Mouse (Mus musculus) erythroblast, embryonic 14.5 days (primary cell): ENCODE measurements around the gene Cckar. TPM values are rescaled to one million over a fixed set of nuclear protein-coding genes. Genes with fewer than 3 reads are reported as not detected.

Experiments used
- H3K27me3 ChIP-seq: 2 replicates; pipeline ENCODE4 v1.6.1; 2012; ENCODE audit warnings: inconsistent platforms; ENCODE audit not compliant: control insufficient read depth
- H3K36me3 ChIP-seq: 2 replicates; pipeline ENCODE4 v1.6.1; 2012; ENCODE audit warnings: mild to moderate bottlenecking, inconsistent platforms; ENCODE audit not compliant: control insufficient read depth
- H3K4me1 ChIP-seq: 2 replicates; pipeline ENCODE4 v1.6.1; 2012; ENCODE audit warnings: inconsistent platforms; ENCODE audit not compliant: control insufficient read depth
- H3K4me3 ChIP-seq: replicated peaks from 2 replicates; pipeline ENCODE3; 2012; ENCODE audit warnings: moderate library complexity, mild to moderate bottlenecking, inconsistent platforms
- H3K9me3 ChIP-seq: 2 replicates; pipeline ENCODE4 v1.6.1; 2012; ENCODE audit warnings: low read length, inconsistent platforms, mixed read lengths; ENCODE audit not compliant: control insufficient read depth
- GATA1 ChIP-seq: IDR thresholded peaks from 2 replicates; pipeline ENCODE4 v1.6.1; 2012; ENCODE audit warnings: low read length, inconsistent platforms, mixed read lengths
- TAL1 ChIP-seq: IDR thresholded peaks from 3 replicates; pipeline ENCODE4 v1.6.1; 2012; ENCODE audit warnings: low read length, inconsistent platforms, mixed read lengths
- polyA plus RNA-seq: library from polyadenylated mRNA; stranded (reverse); fragments of >175 nt; gene quantifications from 2 replicates; pipeline ENCODE4 v1.2.3, GENCODE M21; 2012

Cckar gene
- not detected in 2 replicates for polyA plus RNA-seq

GRCm38 (mm10) chr5:53707235-53708177, at the start of gene Cckar:
TSS of gene Cckar (minus strand) at chr5:53707705.
- Histone ChIP-seq H3K36me3 (no peaks in the 10 kb centered on the region), H3K4me1 (no peaks in the 10 kb centered on the region), H3K27me3 (no peaks in the 10 kb centered on the region), H3K9me3 (no peaks in the 10 kb centered on the region), H3K4me3 (no peak within 1 kb of the TSS)
- no peak for TF ChIP-seq TAL1
- TF ChIP-seq GATA1: no peak

- TF ChIP-seq GATA1 (no peak), TAL1 (no peak)
- H3K27me3 ChIP-seq: no peaks in the 10 kb centered on the region
- H3K4me1 ChIP-seq: no peaks in the 10 kb centered on the region
- no peak overlapping the region for H3K4me3 ChIP-seq
- no peaks in the 10 kb centered on the region for H3K36me3 ChIP-seq
- no peaks in the 10 kb centered on the region for H3K9me3 ChIP-seq
Measured at GRCm38 (mm10) chr5:53744061-53744460, 36.6 kb upstream of the Cckar start.

GRCm38 (mm10) chr5:53732933-53733332, 25.4 kb upstream of the Cckar start:
- Histone ChIP-seq H3K27me3 (no peaks in the 10 kb centered on the region), H3K9me3 (no peaks in the 10 kb centered on the region), H3K4me3 (no peak overlapping the region), H3K4me1 (no peaks in the 10 kb centered on the region), H3K36me3 (no peaks in the 10 kb centered on the region)
- TF ChIP-seq TAL1: no peak
- no peak for TF ChIP-seq GATA1

- Histone ChIP-seq H3K4me1 (no peaks in the 10 kb centered on the region), H3K36me3 (no peaks in the 10 kb centered on the region), H3K9me3 (no peaks in the 10 kb centered on the region), H3K27me3 (no peaks in the 10 kb centered on the region), H3K4me3 (no peak overlapping the region)
- TF ChIP-seq TAL1 (no peak), GATA1 (no peak)
Measured at GRCm38 (mm10) chr5:53727606-53728005, 20.1 kb upstream of the Cckar start.

GRCm38 (mm10) chr5:53726011-53726410, 18.5 kb upstream of the Cckar start:
- H3K4me1 ChIP-seq: no peaks in the 10 kb centered on the region
- H3K36me3 ChIP-seq: no peaks in the 10 kb centered on the region
- H3K9me3 ChIP-seq: no peaks in the 10 kb centered on the region
- TF ChIP-seq TAL1 (no peak), GATA1 (no peak)
- H3K4me3 ChIP-seq: no peak overlapping the region
- H3K27me3 ChIP-seq: no peaks in the 10 kb centered on the region

- Histone ChIP-seq H3K4me1 (no peaks in the 10 kb centered on the region), H3K36me3 (no peaks in the 10 kb centered on the region), H3K4me3 (no peak overlapping the region), H3K27me3 (no peaks in the 10 kb centered on the region), H3K9me3 (no peaks in the 10 kb centered on the region)
- TF ChIP-seq TAL1 (no peak), GATA1 (no peak)
Measured at GRCm38 (mm10) chr5:53716462-53716861, 9.0 kb upstream of the Cckar start.

GRCm38 (mm10) chr5:53711277-53711676, 3.8 kb upstream of the Cckar start:
- H3K36me3 ChIP-seq: no peaks in the 10 kb centered on the region
- H3K4me3 ChIP-seq: no peak overlapping the region
- H3K9me3 ChIP-seq: no peaks in the 10 kb centered on the region
- TF ChIP-seq TAL1 (no peak), GATA1 (no peak)
- H3K27me3 ChIP-seq: no peaks in the 10 kb centered on the region
- H3K4me1 ChIP-seq: no peaks in the 10 kb centered on the region

GRCm38 (mm10) chr5:53708191-53708590, 686 bp upstream of the Cckar start:
- Histone ChIP-seq H3K4me3 (no peak overlapping the region), H3K9me3 (no peaks in the 10 kb centered on the region), H3K27me3 (no peaks in the 10 kb centered on the region), H3K4me1 (no peaks in the 10 kb centered on the region), H3K36me3 (no peaks in the 10 kb centered on the region)
- no peak for TF ChIP-seq GATA1
- no peak for TF ChIP-seq TAL1

- no peaks in the 10 kb centered on the region for H3K4me1 ChIP-seq
- H3K4me3 ChIP-seq: no peak overlapping the region
- no peaks in the 10 kb centered on the region for H3K27me3 ChIP-seq
- no peaks in the 10 kb centered on the region for H3K36me3 ChIP-seq
- H3K9me3 ChIP-seq: peaks cover 12% of the 10 kb centered on the region
- no peak for TF ChIP-seq GATA1
- TF ChIP-seq TAL1: no peak
Measured at GRCm38 (mm10) chr5:53702686-53703085, 4.8 kb downstream of the Cckar start.
